Mouse (Mus musculus) CH12.LX (cell line): ENCODE measurements around the gene Matk. TPM values are rescaled to one million over a fixed set of nuclear protein-coding genes. Genes with fewer than 3 reads are reported as not detected.
A peak's percentile ranks its signal among the peaks of the same experiment; 100 is the strongest.

Experiments used
- DNase-seq: peaks from one replicate; pipeline ENCODE4 v3.0.0-alpha.2; 2013; ENCODE audit errors: extremely low read depth
- H3K27ac ChIP-seq: 2 replicates; pipeline ENCODE4 v1.5.1; 2012; ENCODE audit warnings: low read depth, mild to moderate bottlenecking, control low read depth, moderate library complexity; ENCODE audit not compliant: insufficient read depth
- H3K27me3 ChIP-seq: replicated peaks from 2 replicates; pipeline ENCODE3; 2012; ENCODE audit warnings: inconsistent platforms
- H3K36me3 ChIP-seq, 2 experiments: replicated peaks in 1 of 2; 2 replicates each; pipeline versions ENCODE3 to v1.6.1; 2012; ENCODE audit warnings: inconsistent platforms in 1 of 2, low read length in 1 of 2, mild to moderate bottlenecking in 1 of 2, mixed read lengths in 1 of 2, moderate library complexity in 1 of 2; ENCODE audit not compliant: control insufficient read depth in 1 of 2, insufficient read depth in 1 of 2
- H3K4me1 ChIP-seq, 2 experiments: 2 replicates each; pipeline ENCODE4 v1.6.1; 2012; ENCODE audit warnings: inconsistent platforms in 1 of 2, moderate library complexity in 1 of 2; ENCODE audit not compliant: insufficient read depth in 2 of 2, control insufficient read depth in 1 of 2
- H3K4me2 ChIP-seq: 2 replicates; pipeline ENCODE4 v1.6.1; 2012; ENCODE audit warnings: low read depth, mild to moderate bottlenecking, control low read depth; ENCODE audit not compliant: poor library complexity, insufficient read depth, severe bottlenecking
- H3K4me3 ChIP-seq, 3 experiments: fragments of 150-350 bp in 1 of 3; sonication (generic) in 1 of 3; replicated peaks in 1 of 3; 2 replicates each; pipeline versions ENCODE3 to v1.5.1; 2011 to 2012; ENCODE audit warnings: low read depth in 2 of 3, low read length in 2 of 3, mild to moderate bottlenecking in 2 of 3, moderate library complexity in 2 of 3, control low read depth in 1 of 3, improper control_type of control experiment in 1 of 3, inconsistent platforms in 1 of 3, mixed read lengths in 1 of 3; ENCODE audit not compliant: poor library complexity in 1 of 3
- H3K79me2 ChIP-seq: replicated peaks from 2 replicates; pipeline ENCODE4 v1.6.1; 2012; ENCODE audit warnings: mild to moderate bottlenecking, moderate library complexity; ENCODE audit not compliant: control insufficient read depth, poor library complexity, insufficient read depth, severe bottlenecking; ENCODE audit errors: extremely low read depth
- H3K9ac ChIP-seq: 2 replicates; pipeline ENCODE4 v1.6.1; 2012; ENCODE audit warnings: low read depth, mild to moderate bottlenecking, control low read depth, moderate library complexity; ENCODE audit not compliant: insufficient read depth
- H3K9me3 ChIP-seq: replicated peaks from 2 replicates; pipeline ENCODE3; 2012; ENCODE audit warnings: low read length, inconsistent platforms, mixed read lengths
- CTCF ChIP-seq, 2 experiments: IDR thresholded peaks in 1 of 2; conservative IDR thresholded peaks in 1 of 2; 2 replicates each; pipeline ENCODE4 v1.5.1; 2011 to 2012; ENCODE audit warnings: low read depth in 2 of 2, low read length in 2 of 2, improper control_type of control experiment in 1 of 2, inconsistent platforms in 1 of 2, mild to moderate bottlenecking in 1 of 2, moderate library complexity in 1 of 2
- EP300 ChIP-seq: IDR thresholded peaks from 2 replicates; pipeline ENCODE4 v1.6.1; 2011; ENCODE audit warnings: low read length, improper control_type of control experiment
- GABPA ChIP-seq: IDR thresholded peaks from 2 replicates; pipeline ENCODE4 v1.6.1; 2012; ENCODE audit warnings: low read depth, low read length, improper control_type of control experiment, inconsistent platforms; ENCODE audit not compliant: insufficient replicate concordance
- JUN ChIP-seq: IDR thresholded peaks from 2 replicates; pipeline ENCODE4 v1.6.1; 2011; ENCODE audit warnings: low read depth, mild to moderate bottlenecking, low read length, improper control_type of control experiment, moderate library complexity; ENCODE audit not compliant: insufficient read depth
- JUND ChIP-seq: conservative IDR thresholded peaks from 2 replicates; pipeline ENCODE4 v1.6.1; 2011; ENCODE audit warnings: low read depth, low read length, improper control_type of control experiment
- KAT2A ChIP-seq: IDR thresholded peaks from 2 replicates; pipeline ENCODE4 v1.6.1; 2012; ENCODE audit warnings: low read length, improper control_type of control experiment, inconsistent platforms; ENCODE audit not compliant: insufficient replicate concordance
- MAZ ChIP-seq: IDR thresholded peaks from 2 replicates; pipeline ENCODE4 v1.6.1; 2012; ENCODE audit warnings: low read depth, mild to moderate bottlenecking, inconsistent platforms, low read length, improper control_type of control experiment, moderate library complexity
- MEF2A ChIP-seq: IDR thresholded peaks from 2 replicates; pipeline ENCODE4 v1.6.1; 2014; ENCODE audit warnings: low read depth, mild to moderate bottlenecking, inconsistent platforms, low read length, improper control_type of control experiment, borderline replicate concordance
- MXI1 ChIP-seq: IDR thresholded peaks from 2 replicates; pipeline ENCODE4 v1.6.1; 2011; ENCODE audit warnings: mild to moderate bottlenecking, low read depth, low read length, improper control_type of control experiment
- MYC ChIP-seq: IDR thresholded peaks from 2 replicates; pipeline ENCODE4 v1.6.1; 2011; ENCODE audit warnings: low read depth, mild to moderate bottlenecking, improper control_type of control experiment, low read length
- NELFE ChIP-seq: IDR thresholded peaks from 2 replicates; pipeline ENCODE4 v1.6.1; 2011; ENCODE audit warnings: low read depth, low read length, improper control_type of control experiment
- PAX5 ChIP-seq: IDR thresholded peaks from 2 replicates; pipeline ENCODE4 v1.6.1; 2012; ENCODE audit warnings: low read length, inconsistent platforms, mixed read lengths
- RAD21 ChIP-seq: IDR thresholded peaks from 2 replicates; pipeline ENCODE4 v1.6.1; 2011; ENCODE audit warnings: low read depth, mild to moderate bottlenecking, low read length, improper control_type of control experiment, moderate library complexity
- RCOR1 ChIP-seq: conservative IDR thresholded peaks from 2 replicates; pipeline ENCODE4 v1.6.1; 2012; ENCODE audit warnings: low read depth, mild to moderate bottlenecking, inconsistent platforms, low read length, improper control_type of control experiment
- TCF12 ChIP-seq: IDR thresholded peaks from 2 replicates; pipeline ENCODE4 v1.6.1; 2014; ENCODE audit warnings: low read depth, mild to moderate bottlenecking, inconsistent platforms, low read length, improper control_type of control experiment
- UBTF ChIP-seq: IDR thresholded peaks from 2 replicates; pipeline ENCODE4 v1.6.1; 2012; ENCODE audit warnings: low read depth, mild to moderate bottlenecking, inconsistent platforms, low read length, improper control_type of control experiment, moderate library complexity
- USF2 ChIP-seq: conservative IDR thresholded peaks from 2 replicates; pipeline ENCODE4 v1.6.1; 2011; ENCODE audit warnings: low read depth, low read length, improper control_type of control experiment
- ZC3H11A ChIP-seq: IDR thresholded peaks from 2 replicates; pipeline ENCODE4 v1.6.1; 2012; ENCODE audit warnings: low read depth, mild to moderate bottlenecking, inconsistent platforms, low read length, improper control_type of control experiment
- dilution Hi-C: fragments of 300-500 bp; cut with MboI; formaldehyde crosslinking; loops from 2 replicates; pipeline ENCODE4 v1.14.3; 2020; ENCODE audit warnings: low sequenced_read_pairs; ENCODE audit not compliant: extremely low pct_unique_long_range_greater_than_20kb, extremely low pct_ligation_motif_present
- in situ Hi-C: fragments of 300-500 bp; cut with MboI; formaldehyde crosslinking; loops from 3 replicates; pipeline ENCODE4 v1.14.3; 2019; ENCODE audit warnings: low sequenced_read_pairs, low pct_ligation_motif_present, low pct_unique_long_range_greater_than_20kb, mixed read lengths
- polyA plus RNA-seq: library from polyadenylated mRNA; unstranded; fragments of >175 nt; gene quantifications from 2 replicates; pipeline ENCODE4 v1.2.1, GENCODE M21; 2012; ENCODE audit warnings: low read depth; ENCODE audit not compliant: insufficient read length
- total RNA-seq, 2 experiments: library from RNA; depleted of rRNA; stranded (reverse); fragments of 300-350 nt in 1 of 2; fragments of >200 nt in 1 of 2; gene quantifications; 2 replicates each; pipeline ENCODE4 v1.2.3; 2012 to 2014

The Matk gene
- total and polyA plus RNA-seq, 3 experiments, result 2.5 to 5.2 (median 3.9) TPM

DNA sequence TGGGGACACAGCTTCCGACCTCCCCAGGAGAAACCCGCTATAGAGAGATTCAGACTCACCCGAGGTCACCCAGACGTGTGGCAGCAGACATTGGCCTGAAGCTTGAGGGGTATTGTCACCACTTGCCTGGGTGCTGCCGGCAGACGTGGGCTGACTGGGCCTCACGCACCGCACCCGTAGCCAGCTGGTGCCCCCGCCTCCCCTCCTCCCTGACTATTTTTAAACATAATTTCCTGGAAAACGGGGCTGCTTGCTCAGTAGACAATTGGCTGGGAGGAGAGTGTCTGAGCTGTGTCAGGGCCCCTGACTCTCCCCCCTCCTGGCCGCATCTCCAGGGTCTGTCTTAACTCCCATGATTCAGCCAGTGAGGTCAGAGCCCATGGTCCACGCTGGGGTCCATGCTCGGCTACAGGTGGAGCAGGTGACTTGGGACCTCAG lies 50.1 kb downstream of the Matk start:
- Histone ChIP-seq H3K4me3 (no peak overlapping the region), H3K36me3 (peaks cover 27 to 41% of the 10 kb centered on the region in 2 experiments), H3K79me2 (peaks cover 37% of the 10 kb centered on the region), H3K4me2 (no peak overlapping the region; the same call in 1 of the 2 replicates), H3K27me3 (no peaks in the 10 kb centered on the region), H3K9ac (no peak overlapping the region), H3K4me1 (peaks cover 59 to 93% of the 10 kb centered on the region in 2 experiments), H3K27ac (peak overlapping the region; percentile 17; the same call in 1 of the 2 replicates), H3K9me3 (no peaks in the 10 kb centered on the region)
- dilution Hi-C loops (no loop called here), in situ Hi-C loops (no loop called here)
- no peak for DNase-seq
- 0 out of 2 replicates have a peak, but pooled peaks have one; percentile 23 for TF ChIP-seq MEF2A
- TF ChIP-seq RAD21, result no peak

DNA sequence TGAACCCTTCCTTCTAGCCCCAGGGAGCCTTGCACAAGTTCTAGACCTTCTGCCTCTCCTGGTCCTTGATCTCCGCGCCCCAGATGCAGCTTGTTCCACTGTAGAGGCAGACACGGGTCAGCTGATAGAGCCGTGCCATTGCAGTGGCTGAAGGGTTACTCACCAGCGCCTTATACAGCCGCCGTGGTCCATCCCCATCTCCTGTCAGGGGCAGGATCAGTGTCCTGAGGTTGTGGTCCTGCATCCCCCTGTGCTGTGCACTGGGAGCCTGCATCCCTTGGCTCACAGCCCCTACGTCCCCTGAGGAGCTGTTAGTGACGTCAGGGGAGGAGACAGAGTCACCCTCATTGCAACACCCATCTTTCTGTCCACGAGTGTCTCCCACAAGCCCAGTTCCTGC lies 50.5 kb downstream of the Matk start:
- Histone ChIP-seq H3K27ac (peak overlapping the region; percentile 17; the same call in 1 of the 2 replicates), H3K9ac (no peak overlapping the region), H3K4me2 (no peak overlapping the region; the same call in 1 of the 2 replicates), H3K4me3 (peak overlapping the region in 1 of 3 experiments; percentile 14), H3K79me2 (peaks cover 34% of the 10 kb centered on the region), H3K27me3 (no peaks in the 10 kb centered on the region), H3K9me3 (no peaks in the 10 kb centered on the region), H3K36me3 (peaks cover 31 to 45% of the 10 kb centered on the region in 2 experiments), H3K4me1 (peaks cover 55 to 93% of the 10 kb centered on the region in 2 experiments)
- in situ Hi-C loops (no loop called here), dilution Hi-C loops (no loop called here)
- no peak for DNase-seq
- TF ChIP-seq KAT2A, result no peak
- TF ChIP-seq USF2, result no peak
- no peak for TF ChIP-seq MAZ
- no peak for TF ChIP-seq RAD21
- no peak for TF ChIP-seq NELFE
- TF ChIP-seq MYC, result no peak
- no peak for TF ChIP-seq GABPA
- no peak for TF ChIP-seq MXI1
- TF ChIP-seq RCOR1, result no peak
- TF ChIP-seq JUND, result no peak
- no peak for TF ChIP-seq TCF12
- no peak for TF ChIP-seq EP300
- no peak for TF ChIP-seq ZC3H11A
- no peak for TF ChIP-seq PAX5
- no peak for TF ChIP-seq CTCF (conservative IDR thresholded peaks at IDR 0.05 in 1 of 2, IDR thresholded peaks at IDR 0.05 in 1 of 2; ENCODE audit: low read depth in 2 of 2, low read length in 2 of 2)
- TF ChIP-seq UBTF, result no peak
- TF ChIP-seq JUN, result no peak
